Mouse (Mus musculus): Measurements from ENCODE around the gene Notch2. TPM values are rescaled to one million over a fixed set of nuclear protein-coding genes. Genes with fewer than 3 reads are reported as not detected.
A peak's percentile ranks its signal among the peaks of the same experiment; 100 is the strongest.

Notch2 gene
- polyA plus RNA-seq, 1 experiment from 2014 or later: 33.4 TPM

- Histone ChIP-seq H3K4me3 (ENCODE audit: inconsistent target) (no peak overlapping the region), H3K36me3 (ENCODE audit: inconsistent target) (no peaks in the 10 kb centered on the region), H3K79me2 (ENCODE audit: inconsistent target) (no peaks in the 10 kb centered on the region), H3K27ac (no peak overlapping the region)
- 91% methylated on average over 5 of the region's 6 CpGs for WGBS (ENCODE audit: missing documents)
Measured at GRCm38 (mm10) chr3:98008143-98008542, 5.2 kb upstream of the Notch2 start.

- Histone ChIP-seq H3K27ac (no peak overlapping the region), H3K4me3 (ENCODE audit: inconsistent target) (no peak overlapping the region), H3K79me2 (ENCODE audit: inconsistent target) (peaks cover 7% of the 10 kb centered on the region), H3K36me3 (ENCODE audit: inconsistent target) (no peaks in the 10 kb centered on the region)
- WGBS (ENCODE audit: missing documents): 57% methylated on average over 7 of the region's 7 CpGs
Measured at GRCm38 (mm10) chr3:98009190-98009840, 4.0 kb upstream of the Notch2 start.

GRCm38 (mm10) chr3:98013086-98013400 lies 284 bp upstream of the Notch2 start:
- Histone ChIP-seq H3K4me3 (ENCODE audit: inconsistent target) (peak overlapping the region; percentile 38), H3K79me2 (ENCODE audit: inconsistent target) (peaks cover 44% of the 10 kb centered on the region), H3K27ac (peak overlapping the region; percentile 57), H3K36me3 (ENCODE audit: inconsistent target) (peaks cover 5% of the 10 kb centered on the region; the same call in 1 of the 2 replicates)
- 2% methylated on average over 13 of the region's 18 CpGs for WGBS (ENCODE audit: missing documents)

- WGBS (ENCODE audit: missing documents): 49% methylated on average over 14 of the region's 14 CpGs
- Histone ChIP-seq H3K4me3 (ENCODE audit: inconsistent target) (peak overlapping the region; percentile 84), H3K36me3 (ENCODE audit: inconsistent target) (peaks cover 7% of the 10 kb centered on the region; the same call in 1 of the 2 replicates), H3K79me2 (ENCODE audit: inconsistent target) (peaks cover 69% of the 10 kb centered on the region), H3K27ac (peak overlapping the region; percentile 77)
Measured at GRCm38 (mm10) chr3:98015205-98016171, 2.2 kb downstream of the Notch2 start.

GRCm38 (mm10) chr3:98016901-98017591 lies 3.7 kb downstream of the Notch2 start:
- WGBS (ENCODE audit: missing documents): 94% methylated on average over 4 of the region's 5 CpGs
- no peak overlapping the region for H3K27ac ChIP-seq
- H3K36me3 ChIP-seq (ENCODE audit: inconsistent target): peaks cover 10% of the 10 kb centered on the region; the same call in 1 of the 2 replicates
- H3K79me2 ChIP-seq (ENCODE audit: inconsistent target): peaks cover 84% of the 10 kb centered on the region
- H3K4me3 ChIP-seq (ENCODE audit: inconsistent target): no peak overlapping the region

GRCm38 (mm10) chr3:98018187-98018586 lies 4.9 kb downstream of the Notch2 start:
- no peak overlapping the region for H3K27ac ChIP-seq
- WGBS (ENCODE audit: missing documents): 86% methylated on average over 4 of the region's 4 CpGs
- H3K36me3 ChIP-seq (ENCODE audit: inconsistent target): peaks cover 10% of the 10 kb centered on the region; the same call in 1 of the 2 replicates
- H3K4me3 ChIP-seq (ENCODE audit: inconsistent target): no peak overlapping the region
- peaks cover 96% of the 10 kb centered on the region for H3K79me2 ChIP-seq (ENCODE audit: inconsistent target)

- Histone ChIP-seq H3K79me2 (ENCODE audit: inconsistent target) (peaks cover 100% of the 10 kb centered on the region), H3K4me3 (ENCODE audit: inconsistent target) (no peak overlapping the region), H3K27ac (no peak overlapping the region), H3K36me3 (ENCODE audit: inconsistent target) (peaks cover 10% of the 10 kb centered on the region; the same call in 1 of the 2 replicates)
- 86% methylated on average over 9 of the region's 9 CpGs for WGBS (ENCODE audit: missing documents)
Measured at GRCm38 (mm10) chr3:98020431-98021229, 7.3 kb downstream of the Notch2 start.

- H3K27ac ChIP-seq: peak overlapping the region; percentile 95
- H3K36me3 ChIP-seq (ENCODE audit: inconsistent target): 0 out of 2 replicates have a peak, but pooled peaks cover 5% of the 10 kb centered on the region
- peaks cover 100% of the 10 kb centered on the region for H3K79me2 ChIP-seq (ENCODE audit: inconsistent target)
- 13% methylated on average over 13 of the region's 13 CpGs for WGBS (ENCODE audit: missing documents)
- no peak overlapping the region for H3K4me3 ChIP-seq (ENCODE audit: inconsistent target)
Measured at GRCm38 (mm10) chr3:98024288-98024848, 11.0 kb downstream of the Notch2 start.

- 0 out of 2 replicates have a peak, but pooled peaks cover 3% of the 10 kb centered on the region for H3K36me3 ChIP-seq (ENCODE audit: inconsistent target)
- H3K79me2 ChIP-seq (ENCODE audit: inconsistent target): peaks cover 100% of the 10 kb centered on the region
- no peak overlapping the region; the same call in 1 of the 2 replicates for H3K4me3 ChIP-seq (ENCODE audit: inconsistent target)
- WGBS (ENCODE audit: missing documents): 4% methylated on average over 14 of the region's 14 CpGs
- H3K27ac ChIP-seq: peak overlapping the region; percentile 95
Measured at GRCm38 (mm10) chr3:98025521-98025920, 12.2 kb downstream of the Notch2 start.

- H3K27ac ChIP-seq: peak overlapping the region; percentile 95
- H3K4me3 ChIP-seq (ENCODE audit: inconsistent target): no peak overlapping the region; the same call in 1 of the 2 replicates
- no peaks in the 10 kb centered on the region for H3K36me3 ChIP-seq (ENCODE audit: inconsistent target)
- WGBS (ENCODE audit: missing documents): 55% methylated on average over 10 of the region's 10 CpGs
- peaks cover 100% of the 10 kb centered on the region for H3K79me2 ChIP-seq (ENCODE audit: inconsistent target)
Measured at GRCm38 (mm10) chr3:98025921-98026880, 12.9 kb downstream of the Notch2 start.

- no peaks in the 10 kb centered on the region for H3K36me3 ChIP-seq (ENCODE audit: inconsistent target)
- no peak overlapping the region for H3K4me3 ChIP-seq (ENCODE audit: inconsistent target)
- H3K27ac ChIP-seq: peak overlapping the region; percentile 95
- H3K79me2 ChIP-seq (ENCODE audit: inconsistent target): peaks cover 100% of the 10 kb centered on the region
- 14% methylated on average over 3 of the region's 3 CpGs for WGBS (ENCODE audit: missing documents)
Measured at GRCm38 (mm10) chr3:98027371-98027774, 14.0 kb downstream of the Notch2 start.

GRCm38 (mm10) chr3:98028072-98028471 lies 14.7 kb downstream of the Notch2 start:
- peak overlapping the region; percentile 95 for H3K27ac ChIP-seq
- peaks cover 100% of the 10 kb centered on the region for H3K79me2 ChIP-seq (ENCODE audit: inconsistent target)
- WGBS (ENCODE audit: missing documents): 66% methylated on average over 4 of the region's 4 CpGs
- no peak overlapping the region for H3K4me3 ChIP-seq (ENCODE audit: inconsistent target)
- no peaks in the 10 kb centered on the region for H3K36me3 ChIP-seq (ENCODE audit: inconsistent target)

- Histone ChIP-seq H3K4me3 (ENCODE audit: inconsistent target) (no peak overlapping the region), H3K27ac (no peak overlapping the region), H3K79me2 (ENCODE audit: inconsistent target) (peaks cover 100% of the 10 kb centered on the region), H3K36me3 (ENCODE audit: inconsistent target) (no peaks in the 10 kb centered on the region)
- whole genome bisulfite sequencing (ENCODE audit: missing documents): 92% methylated on average over 10 of the region's 10 CpGs
Measured at GRCm38 (mm10) chr3:98028936-98029335, 15.6 kb downstream of the Notch2 start.

All from macrophage (primary cell).